Mouse (Mus musculus): ENCODE results near the gene Luzp1. TPM values are rescaled to one million over a fixed set of nuclear protein-coding genes. Genes with fewer than 3 reads are reported as not detected.
A peak's percentile ranks its signal among the peaks of the same experiment; 100 is the strongest.

Gene Luzp1
- total RNA-seq (2012; rRNA removed), result 7.3 and 7.5 TPM in 2 replicates
- polyA plus RNA-seq (2012; ENCODE audit: insufficient read depth in 1 of 2, insufficient read length in 2 of 2, low read depth in 1 of 2, low replicate concordance in 2 of 2, missing spikeins in 1 of 2), result 10 to 100 TPM in 1 of 2 experiments, not detected in 1; 13.4 TPM

- H3K4me3 ChIP-seq (ENCODE audit: control insufficient read depth in 1 of 2, insufficient read depth in 1 of 2, low read depth in 2 of 2, low read length in 2 of 2), result peak within 1 kb of the TSS; percentile 74 to 82
- peak within 1 kb of the TSS; percentile 57 for H3K27ac ChIP-seq (ENCODE audit: control insufficient read depth, low read depth, low read length)
- peaks cover 0 to 20% of the 10 kb centered on the region in 2 experiments; a peak in 2 of 4 replicates for H3K36me3 ChIP-seq (ENCODE audit: control insufficient read depth in 1 of 2, insufficient read depth in 2 of 2, low read length in 2 of 2)
- no peaks in the 10 kb centered on the region for H3K9me3 ChIP-seq (replicated peaks; ENCODE audit: insufficient read depth, low read length)
- H3K9ac ChIP-seq (ENCODE audit: control insufficient read depth, low read depth, low read length, poor library complexity, severe bottlenecking), result peak within 1 kb of the TSS; percentile 91
- peaks cover 9 to 18% of the 10 kb centered on the region in 2 experiments for H3K4me1 ChIP-seq (ENCODE audit: control insufficient read depth in 1 of 2, insufficient read depth in 2 of 2, low read length in 2 of 2)
- TF ChIP-seq ZMIZ1 (IDR thresholded peaks at IDR 0.05; ENCODE audit: low read depth, low read length) (peak; percentile 80; the same call in 1 of the 2 replicates), GABPA (IDR thresholded peaks at IDR 0.05; ENCODE audit: low read depth, low read length) (no peak), POLR2AphosphoS2 (IDR thresholded peaks at IDR 0.05; ENCODE audit: low read length) (no peak; the same call in 1 of the 2 replicates), JUND (IDR thresholded peaks at IDR 0.05; ENCODE audit: low read depth, low read length) (no peak), TBP (IDR thresholded peaks at IDR 0.05; ENCODE audit: low read depth, low read length) (0 out of 2 replicates have a peak, but pooled peaks have one; percentile 29), CHD1 (IDR thresholded peaks at IDR 0.05; ENCODE audit: low read depth, low read length) (no peak), SIN3A (IDR thresholded peaks at IDR 0.05; ENCODE audit: low read length) (peak; percentile 56), POLR2A (IDR thresholded peaks at IDR 0.05; ENCODE audit: control insufficient read depth in 1 of 2, insufficient read depth in 1 of 2, low read depth in 1 of 2, low read length in 2 of 2, poor library complexity in 1 of 2) (peak; percentile 84 to 94), UBTF (IDR thresholded peaks at IDR 0.05; ENCODE audit: borderline replicate concordance, insufficient read depth, low read depth, low read length) (0 out of 2 replicates have a peak, but pooled peaks have one; percentile 80), ZKSCAN1 (IDR thresholded peaks at IDR 0.05; ENCODE audit: low read depth, low read length) (no peak), USF2 (IDR thresholded peaks at IDR 0.05; ENCODE audit: borderline replicate concordance in 1 of 2, insufficient read depth in 1 of 2, low read depth in 1 of 2, low read length in 2 of 2) (no peak), NELFE (IDR thresholded peaks at IDR 0.05; ENCODE audit: low read depth, low read length) (peak; percentile 76), ETS1 (IDR thresholded peaks at IDR 0.05; ENCODE audit: low read depth, low read length) (no peak), NRF1 (IDR thresholded peaks at IDR 0.05; ENCODE audit: insufficient read depth, low read depth, low read length, poor library complexity, severe bottlenecking) (peak; percentile 65), TCF12 (IDR thresholded peaks at IDR 0.05; ENCODE audit: low read depth, low read length) (0 out of 2 replicates have a peak, but pooled peaks have one; percentile 41), MAX (IDR thresholded peaks at IDR 0.05; ENCODE audit: low read length) (peak; percentile 21; the same call in 1 of the 2 replicates)
- peaks cover 17% of the 10 kb centered on the region for H3K79me2 ChIP-seq (ENCODE audit: control insufficient read depth, insufficient read depth, low read length, poor library complexity)
- peak; percentile 93 for DNase-seq (ENCODE audit: low read depth, low spot score)
- H3K27me3 ChIP-seq (ENCODE audit: control insufficient read depth in 1 of 2, insufficient read depth in 2 of 2, low read length in 2 of 2), result no peaks in the 10 kb centered on the region
Measured at GRCm38 (mm10) chr4:136469371-136469903, at the start of gene Luzp1. TSS of gene Luzp1 (plus strand) at chr4:136469761.

DNA sequence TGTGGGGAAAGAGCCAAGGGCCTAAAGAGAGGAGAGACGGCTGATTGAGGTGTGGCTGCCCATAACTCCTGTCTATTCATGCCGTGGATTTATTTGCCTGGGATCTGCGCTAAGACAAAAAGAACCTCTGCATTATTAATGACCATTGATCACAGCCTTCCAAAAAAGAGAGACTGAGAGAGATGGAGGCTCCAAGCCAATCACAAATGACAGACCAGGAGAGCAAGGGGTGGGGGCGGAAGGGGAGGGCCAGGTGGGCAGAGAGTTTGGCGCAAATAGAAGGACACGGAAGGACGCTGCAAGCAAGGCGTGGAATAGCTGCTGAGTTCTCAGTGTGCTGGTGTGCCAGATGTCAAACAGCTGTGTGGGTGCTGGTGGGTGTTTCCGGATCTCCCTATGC lies 46.3 kb upstream of the Luzp1 start, which contains the start of gene Htr1d:
TSS of gene Htr1d (plus strand) at position 301 of the 400 bp plus-strand sequence.
- Histone ChIP-seq H3K4me3 (ENCODE audit: control insufficient read depth in 1 of 2, insufficient read depth in 1 of 2, low read depth in 2 of 2, low read length in 2 of 2) (no peak within 1 kb of the TSS), H3K27ac (ENCODE audit: control insufficient read depth, low read depth, low read length) (no peak within 1 kb of the TSS), H3K9me3 (replicated peaks; ENCODE audit: insufficient read depth, low read length) (no peaks in the 10 kb centered on the region), H3K36me3 (ENCODE audit: control insufficient read depth in 1 of 2, insufficient read depth in 2 of 2, low read length in 2 of 2) (no peaks in the 10 kb centered on the region), H3K4me1 (ENCODE audit: control insufficient read depth in 1 of 2, insufficient read depth in 2 of 2, low read length in 2 of 2) (no peaks in the 10 kb centered on the region), H3K9ac (ENCODE audit: control insufficient read depth, low read depth, low read length, poor library complexity, severe bottlenecking) (no peak within 1 kb of the TSS), H3K27me3 (ENCODE audit: control insufficient read depth in 1 of 2, insufficient read depth in 2 of 2, low read length in 2 of 2) (peaks cover 0 to 2% of the 10 kb centered on the region in 2 experiments; a peak in 1 of 4 replicates), H3K79me2 (ENCODE audit: control insufficient read depth, insufficient read depth, low read length, poor library complexity) (no peaks in the 10 kb centered on the region)
- no peak for DNase-seq (ENCODE audit: low read depth, low spot score)
- no peak for TF ChIP-seq TCF12 (IDR thresholded peaks at IDR 0.05; ENCODE audit: low read depth, low read length)
- TF ChIP-seq CTCF (IDR thresholded peaks at IDR 0.05 in 2 of 3, conservative IDR thresholded peaks at IDR 0.05 in 1 of 3; ENCODE audit: control insufficient read depth in 1 of 3, insufficient read depth in 1 of 3, low read depth in 2 of 3, low read length in 3 of 3, poor library complexity in 1 of 3, severe bottlenecking in 1 of 3), result no peak
- no peak for TF ChIP-seq CHD2 (IDR thresholded peaks at IDR 0.05; ENCODE audit: low read length)

Data from MEL (cell line).